Mouse (Mus musculus): ENCODE measurements at regions not wholly inside any gene's neighbourhood (a gene's known extent, or its start where the extent isn't known, plus 50 kb on each side); places are given as distances from the start of the nearest gene placed in this dataset.

GRCm38 (mm10) chr4:64200808-64201190, 154.0 kb upstream of the Tnc start:
- no peak for DNase-seq

- peak; percentile 89 for DNase-seq
Measured at GRCm38 (mm10) chr4:64200151-64200807, 153.5 kb upstream of the Tnc start.

GRCm38 (mm10) chr4:64184986-64185385, 138.2 kb upstream of the Tnc start:
- DNase-seq: no peak

- no peak for DNase-seq
Measured at GRCm38 (mm10) chr4:64175938-64176337, 129.1 kb upstream of the Tnc start.

DNA sequence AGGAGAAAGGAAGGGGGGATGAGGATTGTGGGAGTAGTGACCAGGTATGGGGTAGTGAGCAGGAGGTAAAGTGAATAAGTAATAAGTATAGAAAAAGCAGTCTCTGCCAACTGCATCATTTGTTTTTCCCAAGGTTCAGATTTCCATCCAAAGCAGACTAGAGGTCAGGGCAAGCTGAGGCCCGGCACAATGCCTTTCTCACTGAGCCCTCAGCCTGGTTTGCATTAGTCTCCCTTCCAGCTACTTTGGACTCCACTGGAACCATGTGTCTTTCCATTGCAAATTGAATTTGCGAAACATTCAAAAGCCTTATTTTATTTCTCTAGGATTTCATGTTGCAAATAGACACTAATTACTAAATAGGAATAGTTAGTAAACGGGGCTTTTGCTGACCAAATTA, 124.7 kb upstream of the Tnc start:
- no peak for DNase-seq

GRCm38 (mm10) chr4:64148989-64149463, 102.2 kb upstream of the Tnc start:
- no peak for DNase-seq

- no peak for DNase-seq
Measured at GRCm38 (mm10) chr4:64145924-64146323, 99.1 kb upstream of the Tnc start.

DNA sequence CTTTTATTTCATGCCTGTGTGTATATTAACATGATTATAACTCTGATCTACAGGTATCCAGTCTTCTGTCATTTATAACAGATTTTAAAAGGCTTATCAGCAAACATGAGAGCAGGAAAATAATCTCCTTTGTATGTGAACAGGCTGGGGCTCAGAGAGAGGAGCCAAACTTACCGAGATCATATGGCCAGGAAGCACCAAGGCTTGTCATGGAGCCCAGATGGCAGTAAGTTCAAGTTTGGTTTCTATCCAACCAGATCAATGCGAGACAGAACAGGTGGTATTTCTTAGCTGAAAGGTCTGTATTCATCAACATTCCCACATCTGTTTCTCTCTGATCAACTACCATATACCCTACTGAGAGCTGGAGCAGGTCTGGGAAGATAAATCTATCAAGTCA, 96.1 kb upstream of the Tnc start:
- DNase-seq: peak; percentile 41

- peak; percentile 66 for DNase-seq
Measured at GRCm38 (mm10) chr4:64142356-64142787, 95.6 kb upstream of the Tnc start.

DNA sequence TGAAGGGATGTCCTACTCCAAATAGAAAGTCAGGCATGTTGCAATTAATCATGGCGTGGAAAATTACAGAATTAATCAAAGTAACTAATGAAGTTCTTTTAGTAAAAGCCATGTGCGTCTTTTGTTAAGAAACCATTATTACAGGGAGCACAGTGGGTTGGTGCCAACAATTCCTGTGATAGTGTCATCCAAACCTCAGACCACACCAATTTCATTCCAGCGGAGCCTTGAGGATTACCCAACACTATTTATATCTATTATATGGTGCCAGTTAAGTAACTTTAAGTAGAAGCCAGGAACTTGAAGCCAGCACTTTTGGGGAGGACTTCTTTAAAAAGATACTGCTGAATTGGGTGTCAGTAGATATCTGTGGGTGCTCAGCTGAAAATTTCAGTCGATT, 93.0 kb upstream of the Tnc start:
- no peak for DNase-seq

GRCm38 (mm10) chr4:64135036-64135435, 88.2 kb upstream of the Tnc start:
- DNase-seq: no peak

GRCm38 (mm10) chr4:64129290-64129689, 82.5 kb upstream of the Tnc start:
- DNase-seq: no peak

DNA sequence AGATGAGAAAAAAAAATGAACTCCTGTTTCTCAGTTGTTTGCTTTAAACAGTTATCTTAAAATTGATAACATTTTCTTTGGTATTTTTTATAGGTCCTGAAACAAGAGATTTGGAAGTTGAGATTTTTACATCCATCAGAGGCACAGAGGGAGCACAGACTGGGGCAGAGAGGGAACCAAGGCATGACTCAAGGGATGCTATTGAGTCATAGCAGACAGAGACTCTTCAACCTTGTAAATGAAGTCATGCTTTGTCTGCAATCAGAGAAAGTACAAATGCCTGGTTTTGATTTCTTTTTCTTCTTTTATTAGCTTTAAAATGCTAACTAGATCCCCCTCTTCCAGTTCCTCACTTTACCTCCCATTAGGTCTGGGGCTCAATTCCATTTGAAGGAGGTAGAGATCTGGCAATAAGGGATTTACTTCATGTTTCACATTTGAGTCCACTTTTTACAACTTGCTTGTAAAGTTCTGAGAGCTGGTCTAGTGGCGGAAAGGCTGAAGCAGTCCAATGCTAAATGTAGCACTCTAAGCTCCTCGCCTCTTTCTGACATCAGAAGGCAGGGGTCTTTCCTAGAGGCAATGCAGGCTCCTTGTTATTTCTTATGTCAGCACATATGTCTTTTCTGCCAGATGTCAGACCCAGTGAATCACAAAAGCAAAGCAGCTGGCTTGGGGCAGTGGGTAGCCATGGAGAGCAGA, 77.7 kb upstream of the Tnc start:
- no peak for DNase-seq

- no peak for DNase-seq
Measured at GRCm38 (mm10) chr4:64123675-64124074, 76.9 kb upstream of the Tnc start.

DNA sequence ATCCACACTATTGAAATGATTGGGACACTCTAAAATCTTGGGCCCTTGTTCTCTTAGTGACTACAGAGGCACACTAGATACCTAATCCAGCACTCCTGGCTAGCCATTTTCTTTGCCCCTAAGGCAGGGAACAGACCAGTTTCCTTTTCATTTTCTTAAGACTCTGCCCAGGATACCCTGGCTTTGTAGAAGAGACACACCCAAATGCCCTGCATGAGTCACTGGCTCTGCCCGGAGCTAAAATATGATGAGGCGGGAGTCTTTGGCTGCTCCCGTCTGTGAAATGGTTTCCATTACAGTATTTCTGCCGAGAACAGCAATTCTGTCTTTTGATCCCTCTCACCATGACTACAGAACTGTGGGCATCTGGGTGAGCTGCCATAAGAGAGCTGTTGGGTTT, 51.4 kb upstream of the Tnc start:
- DNase-seq: no peak
